Mouse (Mus musculus) heart, adult 2 months (tissue): ENCODE data around the gene Ccdc177. TPM values are rescaled to one million over a fixed set of nuclear protein-coding genes. Genes with fewer than 3 reads are reported as not detected.

Experiments
- DNase-seq, 2 experiments: peaks; one replicate each; pipeline ENCODE4 v3.0.0; 2021
- H3K27ac ChIP-seq: fragments of 200-600 bp; 2 replicates; pipeline ENCODE4 v1.8.1; 2022
- H3K27me3 ChIP-seq: fragments of 200-500 bp; 2 replicates; pipeline ENCODE4 v1.6.1; 2012; ENCODE audit warnings: mild to moderate bottlenecking, low read length, inconsistent platforms, mixed read lengths; ENCODE audit not compliant: control insufficient read depth, insufficient read depth
- H3K36me3 ChIP-seq: fragments of 200-500 bp; 2 replicates; pipeline ENCODE4 v1.6.1; 2012; ENCODE audit warnings: low read length, inconsistent platforms; ENCODE audit not compliant: control insufficient read depth, insufficient read depth
- H3K4me1 ChIP-seq: fragments of 200-500 bp; 2 replicates; pipeline ENCODE4 v1.6.1; 2011; ENCODE audit warnings: low read length; ENCODE audit not compliant: control insufficient read depth, insufficient read depth
- H3K4me3 ChIP-seq: fragments of 200-600 bp; 2 replicates; pipeline ENCODE4 v1.8.1; 2022
- H3K79me2 ChIP-seq: fragments of 200-500 bp; replicated peaks from 2 replicates; pipeline ENCODE4 v1.6.1; 2012; ENCODE audit warnings: mild to moderate bottlenecking, inconsistent platforms, low read length, moderate library complexity, mixed read lengths; ENCODE audit not compliant: control insufficient read depth, insufficient read depth
- H3K9ac ChIP-seq: fragments of 200-500 bp; 2 replicates; pipeline ENCODE4 v1.6.1; 2012; ENCODE audit warnings: low read depth, mild to moderate bottlenecking, control low read depth, inconsistent platforms, low read length, mixed read lengths
- CTCF ChIP-seq: fragments of 200-600 bp; IDR thresholded peaks from 2 replicates; pipeline ENCODE4 v1.8.1; 2022; ENCODE audit warnings: antibody characterized with exemption, mild to moderate bottlenecking, moderate library complexity
- EP300 ChIP-seq: fragments of 200-500 bp; IDR thresholded peaks from 2 replicates; pipeline ENCODE4 v1.6.1; 2011; ENCODE audit warnings: low read depth, low read length, control low read depth; ENCODE audit not compliant: insufficient read depth
- POLR2A ChIP-seq: fragments of 200-500 bp; IDR thresholded peaks from 2 replicates; pipeline ENCODE4 v1.6.1; 2011; ENCODE audit warnings: mild to moderate bottlenecking, low read depth, low read length, control low read depth; ENCODE audit not compliant: insufficient read depth
- WGBS: fragments of 180-500 bp; shearing (Covaris S2); methylation state at CpG from one replicate; pipeline ENCODE4 v1.1.7; 2018; 5-methylcytosine and 5-hydroxymethylcytosine counted together
- intact Hi-C: fragments of 180-260 bp; cut with DNase I; formaldehyde crosslinking; loops from one replicate; pipeline ENCODE4 v1.15.1; 2025
- polyA plus RNA-seq: library from polyadenylated mRNA; depleted of rRNA; stranded (reverse); fragments of >200 nt; gene quantifications from 2 replicates; pipeline ENCODE4 v1.2.3, GENCODE M21; 2012
- total RNA-seq, 2 experiments: library from RNA; stranded (reverse); gene quantifications; 2 replicates each; pipeline ENCODE4 v1.2.3; 2021

Gene Ccdc177
- total and polyA plus RNA-seq, 3 experiments: 0.05 TPM; not detected in 2

DNA sequence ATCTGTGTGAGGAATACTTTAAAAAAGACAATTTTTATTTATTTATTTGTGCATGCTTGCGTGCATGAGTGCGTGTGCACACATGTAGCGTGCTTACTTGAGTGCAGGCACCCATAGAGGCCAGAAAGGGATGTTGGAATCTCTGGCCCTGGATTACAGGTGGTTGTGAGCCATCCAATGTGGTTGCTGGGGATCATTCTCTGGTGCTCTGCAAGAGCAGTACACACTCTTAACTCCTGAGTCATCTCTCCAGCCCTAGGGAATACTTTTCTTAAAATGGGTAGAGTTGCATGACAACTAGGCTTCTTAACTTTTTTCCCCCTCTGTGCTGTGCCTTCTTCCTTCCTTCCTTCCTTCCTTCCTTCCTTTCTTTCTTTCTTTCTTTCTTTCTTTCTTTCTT, 39.7 kb upstream of the Ccdc177 start:
- Histone ChIP-seq H3K27ac (peak overlapping the region; percentile 18), H3K27me3 (no peaks in the 10 kb centered on the region), H3K4me1 (peaks cover 21% of the 10 kb centered on the region), H3K36me3 (peaks cover 53% of the 10 kb centered on the region), H3K9ac (no peak overlapping the region), H3K79me2 (peaks cover 6% of the 10 kb centered on the region), H3K4me3 (no peak overlapping the region)
- TF ChIP-seq POLR2A: no peak
- TF ChIP-seq EP300: no peak
- no peak for TF ChIP-seq CTCF
- 93% methylated on average over 3 of the region's 3 CpGs for WGBS
- intact Hi-C loops: no loop called here
- DNase-seq: no peak

DNA sequence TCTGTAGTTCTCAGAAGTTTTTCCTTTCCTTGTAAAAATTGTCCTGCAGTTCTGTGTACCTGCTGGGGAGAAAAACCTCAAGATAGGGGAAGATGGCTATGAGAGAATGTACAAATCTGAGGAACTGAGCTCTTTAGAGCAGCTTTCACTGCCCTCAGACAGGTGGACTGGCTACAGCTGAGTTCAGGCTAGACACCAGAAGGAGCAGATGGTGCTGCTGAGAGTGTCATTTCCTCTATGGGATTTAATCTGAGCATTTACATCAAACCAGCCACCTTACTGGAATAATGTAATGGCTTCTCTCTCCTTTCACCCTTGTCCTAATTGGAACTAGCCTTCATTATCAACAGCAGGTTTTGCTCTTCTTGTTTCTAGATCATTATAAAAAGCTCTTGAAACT, 37.8 kb upstream of the Ccdc177 start:
- Histone ChIP-seq H3K4me1 (peaks cover 24% of the 10 kb centered on the region), H3K36me3 (peaks cover 55% of the 10 kb centered on the region), H3K27ac (peak overlapping the region; percentile 57), H3K4me3 (no peak overlapping the region), H3K9ac (no peak overlapping the region), H3K27me3 (no peaks in the 10 kb centered on the region), H3K79me2 (peaks cover 7% of the 10 kb centered on the region)
- TF ChIP-seq EP300 (no peak), POLR2A (no peak), CTCF (no peak)
- DNase-seq: no peak
- intact Hi-C loops: no loop called here

GRCm38 (mm10) chr12:80794935-80795785, 34.7 kb upstream of the Ccdc177 start:
- Histone ChIP-seq H3K9ac (no peak overlapping the region), H3K36me3 (peaks cover 46% of the 10 kb centered on the region), H3K27me3 (no peaks in the 10 kb centered on the region), H3K4me1 (peaks cover 22% of the 10 kb centered on the region), H3K79me2 (peaks cover 3% of the 10 kb centered on the region; the same call in 1 of the 2 replicates), H3K27ac (peak overlapping the region; percentile 73), H3K4me3 (no peak overlapping the region)
- no peak for DNase-seq
- intact Hi-C loops: loop anchor here (5.0 kb wide), 1 partner anchor 72 kb away; no protein-coding TSS in a partner anchor
- TF ChIP-seq POLR2A (no peak), EP300 (no peak), CTCF (no peak)
- WGBS: 24% methylated on average over 2 of the region's 2 CpGs

GRCm38 (mm10) chr12:80794522-80794921, 34.0 kb upstream of the Ccdc177 start:
- H3K79me2 ChIP-seq: peaks cover 3% of the 10 kb centered on the region; the same call in 1 of the 2 replicates
- intact Hi-C loops: loop anchor here (5.0 kb wide), 1 partner anchor 73 kb away; no protein-coding TSS in a partner anchor
- peak overlapping the region; percentile 73 for H3K27ac ChIP-seq
- peaks cover 22% of the 10 kb centered on the region for H3K4me1 ChIP-seq
- no peaks in the 10 kb centered on the region for H3K27me3 ChIP-seq
- no peak overlapping the region for H3K4me3 ChIP-seq
- no peak overlapping the region for H3K9ac ChIP-seq
- TF ChIP-seq POLR2A (no peak), CTCF (no peak), EP300 (no peak)
- 89% methylated on average over 4 of the region's 4 CpGs for WGBS
- no peak for DNase-seq
- peaks cover 44% of the 10 kb centered on the region for H3K36me3 ChIP-seq

- no peak overlapping the region for H3K4me3 ChIP-seq
- TF ChIP-seq POLR2A (no peak), EP300 (no peak), CTCF (no peak)
- H3K4me1 ChIP-seq: peaks cover 22% of the 10 kb centered on the region
- H3K27me3 ChIP-seq: no peaks in the 10 kb centered on the region
- DNase-seq: no peak
- peaks cover 42% of the 10 kb centered on the region for H3K36me3 ChIP-seq
- H3K27ac ChIP-seq: peak overlapping the region; percentile 8
- intact Hi-C loops: loop anchor here (5.0 kb wide), 1 partner anchor 74 kb away; no protein-coding TSS in a partner anchor
- H3K9ac ChIP-seq: no peak overlapping the region
- peaks cover 3% of the 10 kb centered on the region; the same call in 1 of the 2 replicates for H3K79me2 ChIP-seq
- WGBS: 78% methylated on average over 1 of the region's 1 CpGs
Observed at GRCm38 (mm10) chr12:80793535-80793934, 33.0 kb upstream of the Ccdc177 start.

DNA sequence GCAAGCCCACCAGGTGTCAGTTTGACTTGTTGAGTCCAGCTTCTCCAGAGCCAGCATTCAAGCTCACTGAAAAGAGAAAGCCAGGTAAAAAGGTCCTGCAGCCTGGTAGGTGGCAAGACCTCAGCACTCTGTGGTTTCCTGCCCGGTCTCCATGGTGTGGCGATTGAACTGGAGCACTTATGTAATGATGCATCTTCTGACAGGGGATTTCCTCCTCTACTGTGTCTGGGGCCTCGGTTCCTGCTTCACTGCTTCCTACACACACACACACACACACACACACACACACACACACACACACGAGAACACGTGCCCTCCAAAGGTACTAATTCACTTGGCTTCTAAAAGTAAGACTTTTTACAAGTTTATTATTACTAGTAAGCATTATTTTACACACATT, 32.4 kb upstream of the Ccdc177 start:
- Histone ChIP-seq H3K27ac (peak overlapping the region; percentile 98), H3K36me3 (peaks cover 36% of the 10 kb centered on the region), H3K9ac (peak overlapping the region; percentile 3; the same call in 1 of the 2 replicates), H3K4me3 (peak overlapping the region; percentile 73), H3K4me1 (peaks cover 19% of the 10 kb centered on the region), H3K27me3 (no peaks in the 10 kb centered on the region), H3K79me2 (peaks cover 3% of the 10 kb centered on the region; the same call in 1 of the 2 replicates)
- intact Hi-C loops: loop anchor here (5.0 kb wide), 1 partner anchor 74 kb away; no protein-coding TSS in a partner anchor
- 12% methylated on average over 5 of the region's 5 CpGs for WGBS
- TF ChIP-seq EP300: no peak
- no peak for TF ChIP-seq POLR2A
- TF ChIP-seq CTCF: no peak
- DNase-seq: peak; percentile 54 to 74
